Mouse (Mus musculus) bone marrow, adult 2 months (tissue): ENCODE results near the gene Medag. TPM values are rescaled to one million over a fixed set of nuclear protein-coding genes. Genes with fewer than 3 reads are reported as not detected.

Source experiments
- H3K27ac ChIP-seq: fragments of 200-500 bp; 2 replicates; pipeline ENCODE4 v1.5.1; 2012; ENCODE audit warnings: low read depth, mild to moderate bottlenecking, control low read depth, inconsistent platforms, low read length; ENCODE audit not compliant: control insufficient read depth, poor library complexity, insufficient read depth
- H3K4me1 ChIP-seq: fragments of 200-500 bp; 2 replicates; pipeline ENCODE4 v1.6.1; 2011; ENCODE audit warnings: low read length; ENCODE audit not compliant: control insufficient read depth, insufficient read depth
- H3K4me3 ChIP-seq: fragments of 200-500 bp; replicated peaks from 2 replicates; pipeline ENCODE3; 2011; ENCODE audit warnings: mild to moderate bottlenecking, low read depth, low read length, control low read depth; ENCODE audit not compliant: control insufficient read depth
- CTCF ChIP-seq: fragments of 200-500 bp; IDR thresholded peaks from 2 replicates; pipeline ENCODE4 v1.5.1; 2011; ENCODE audit warnings: low read length, control low read depth; ENCODE audit not compliant: control insufficient read depth, insufficient read depth
- POLR2A ChIP-seq: fragments of 200-500 bp; IDR thresholded peaks from 2 replicates; pipeline ENCODE4 v1.6.1; 2011; ENCODE audit warnings: low read depth, mild to moderate bottlenecking, control low read depth, low read length, borderline replicate concordance; ENCODE audit not compliant: control insufficient read depth
- WGBS: fragments of 180-500 bp; shearing (Covaris S2); methylation state at CpG from one replicate; pipeline ENCODE4 v1.1.7; 2018; 5-methylcytosine and 5-hydroxymethylcytosine counted together
- polyA plus RNA-seq: library from polyadenylated mRNA; stranded (reverse); fragments of >200 nt; gene quantifications from 2 replicates; pipeline ENCODE4 v1.2.4, GENCODE M21; 2011; ENCODE audit warnings: low replicate concordance; ENCODE audit not compliant: missing spikeins, insufficient read depth, insufficient read length

The Medag gene
- 1.9 TPM in 1 of 2 replicates, not detected in the other for polyA plus RNA-seq

- H3K4me1 ChIP-seq = peaks cover 1% of the 10 kb centered on the region; the same call in 1 of the 2 replicates
- H3K4me3 ChIP-seq = no peak within 1 kb of the TSS
- no peak within 1 kb of the TSS for H3K27ac ChIP-seq
- no peak for TF ChIP-seq CTCF
- TF ChIP-seq POLR2A = no peak
- 33% methylated on average over 38 of the region's 38 CpGs for WGBS
Observed at GRCm38 (mm10) chr5:149411509-149412193, at the start of gene Medag. Medag (plus strand) TSS chr5:149411749.

DNA sequence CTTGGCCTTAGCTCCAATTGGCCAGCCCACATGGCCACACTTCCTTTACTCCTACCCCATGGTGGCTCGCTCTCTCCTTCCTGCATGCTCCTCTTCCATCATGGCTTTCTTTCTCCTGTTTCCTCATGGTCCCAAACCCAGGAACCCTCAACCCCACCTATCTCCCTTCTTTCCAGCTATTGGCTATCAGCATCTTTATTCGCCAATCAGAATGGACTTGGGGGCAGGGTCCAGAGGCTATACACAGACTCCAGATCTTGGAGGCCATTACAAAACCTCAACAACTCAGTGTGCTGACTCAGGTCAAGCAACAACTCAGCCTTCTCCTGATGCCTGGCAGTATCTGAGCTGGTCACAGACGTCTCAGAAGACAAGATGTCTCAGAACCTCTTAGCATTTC is 48.9 kb upstream of the Medag start:
- WGBS = 74% methylated on average over 3 of the region's 3 CpGs
- TF ChIP-seq CTCF = no peak
- no peak for TF ChIP-seq POLR2A
- no peak overlapping the region for H3K27ac ChIP-seq
- no peaks in the 10 kb centered on the region for H3K4me1 ChIP-seq
- no peak overlapping the region for H3K4me3 ChIP-seq

DNA sequence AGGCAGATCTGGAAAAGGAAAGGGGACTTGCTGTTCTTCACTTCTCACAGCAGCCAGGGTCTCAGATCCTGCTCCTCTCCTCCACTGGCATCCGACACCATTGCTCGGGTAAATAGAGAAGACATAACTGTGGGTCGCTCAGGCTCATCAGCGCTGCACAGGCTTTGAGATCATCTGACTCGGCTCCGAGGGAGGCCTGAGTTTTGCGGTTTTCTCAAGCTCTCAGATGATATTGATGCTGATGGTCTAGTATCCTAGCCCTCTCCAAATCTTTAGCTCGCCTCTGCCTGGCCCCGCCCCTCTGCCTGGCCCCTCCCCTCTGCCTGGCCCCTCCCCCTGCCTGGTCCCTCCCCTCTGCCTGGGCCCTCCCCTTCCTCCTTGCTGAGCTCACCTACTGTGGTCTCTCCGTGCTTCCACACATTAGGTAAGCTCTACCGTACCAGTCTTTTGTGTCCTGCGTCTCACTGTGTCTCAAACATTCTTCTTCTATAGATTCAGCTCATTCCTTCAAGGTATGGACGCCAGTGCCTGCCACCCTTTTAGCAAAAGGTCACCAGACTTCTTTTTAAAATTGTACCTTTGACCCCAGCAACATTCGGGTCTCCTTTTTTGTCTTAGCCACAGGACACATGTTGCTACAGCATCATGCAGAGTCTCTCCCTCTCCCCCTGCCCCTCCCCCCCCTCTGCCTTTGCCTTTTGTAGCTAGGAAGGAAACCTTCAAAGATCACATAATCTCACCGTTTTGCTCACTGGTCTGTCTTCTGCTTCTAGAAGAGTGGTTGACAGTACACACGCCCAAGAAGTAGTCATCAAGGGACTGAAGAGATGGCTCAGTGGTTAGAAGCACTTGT is 47.4 kb upstream of the Medag start:
- H3K4me1 ChIP-seq = no peaks in the 10 kb centered on the region; the same call in 1 of the 2 replicates
- WGBS = 67% methylated on average over 16 of the region's 16 CpGs
- H3K27ac ChIP-seq = no peak overlapping the region
- H3K4me3 ChIP-seq = no peak overlapping the region
- no peak for TF ChIP-seq CTCF
- no peak for TF ChIP-seq POLR2A

DNA sequence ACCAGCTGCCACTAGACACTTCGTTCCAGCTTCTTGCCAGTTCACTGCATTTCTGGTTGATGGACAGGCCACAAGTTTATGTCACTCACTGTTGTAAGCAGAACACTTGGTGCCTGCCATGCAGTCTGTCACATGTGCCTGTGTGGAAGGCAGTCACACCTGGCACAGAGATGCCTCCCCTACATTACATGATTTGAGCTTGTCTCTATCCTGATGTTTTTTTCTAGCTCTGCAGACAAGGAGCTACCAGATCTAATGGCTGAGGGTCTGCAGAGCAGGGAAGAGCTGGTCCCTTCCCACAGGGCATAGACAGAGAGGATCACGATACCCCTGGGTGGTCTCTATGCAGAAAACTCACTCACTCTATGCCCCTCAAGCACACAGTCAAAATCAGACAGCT is 44.5 kb upstream of the Medag start:
- TF ChIP-seq POLR2A = no peak
- Histone ChIP-seq H3K4me3 (no peak overlapping the region), H3K27ac (no peak overlapping the region), H3K4me1 (no peaks in the 10 kb centered on the region; the same call in 1 of the 2 replicates)
- 77% methylated on average over 2 of the region's 2 CpGs for WGBS

DNA sequence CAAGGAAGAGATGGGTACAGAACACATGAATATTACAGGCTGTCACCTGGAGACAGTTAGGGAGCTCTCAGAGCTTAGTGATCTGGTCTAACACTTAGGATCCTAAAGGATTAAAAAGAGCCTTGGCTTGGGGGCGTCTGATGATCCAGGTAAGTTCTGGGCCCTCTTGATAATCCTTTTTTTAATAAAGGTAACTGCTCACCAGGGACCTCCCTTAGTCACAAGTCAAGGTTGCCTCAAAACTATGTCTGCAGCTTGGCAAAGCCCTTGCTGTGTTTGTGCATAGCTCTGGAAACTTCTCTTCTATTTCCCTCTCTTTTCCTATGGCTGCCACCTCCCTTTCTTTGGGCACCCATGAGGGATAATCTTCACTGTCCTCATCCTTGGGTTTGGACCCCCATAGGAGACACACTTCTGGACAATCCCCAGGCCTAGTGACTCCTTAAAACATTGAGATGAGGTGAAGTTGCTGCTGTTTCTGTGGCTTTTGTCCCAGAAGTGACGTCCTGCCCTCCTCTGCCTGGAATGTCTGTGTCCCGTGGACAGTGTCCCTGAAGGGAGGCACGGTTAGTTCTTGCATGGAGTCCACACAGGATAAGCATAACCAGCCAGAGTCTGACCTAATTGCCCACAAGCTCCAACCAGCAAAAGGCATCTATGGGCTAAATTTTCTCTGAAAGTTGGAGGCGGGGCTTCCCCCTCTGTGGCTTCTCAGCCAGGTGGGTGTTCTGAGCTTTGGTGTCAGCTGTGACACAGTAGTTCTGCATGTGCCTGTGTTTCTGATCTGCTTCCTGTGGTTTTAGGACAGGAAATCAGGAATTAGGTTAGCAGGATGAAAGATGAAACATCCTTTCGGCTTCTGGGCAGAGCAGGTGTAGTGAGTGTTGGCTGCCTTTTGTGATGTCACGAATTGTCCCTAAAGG is 43.7 kb upstream of the Medag start:
- no peaks in the 10 kb centered on the region; the same call in 1 of the 2 replicates for H3K4me1 ChIP-seq
- 24% methylated on average over 7 of the region's 7 CpGs for WGBS
- no peak overlapping the region for H3K4me3 ChIP-seq
- TF ChIP-seq CTCF (no peak), POLR2A (no peak)
- no peak overlapping the region for H3K27ac ChIP-seq

GRCm38 (mm10) chr5:149368575-149369312 is 42.8 kb upstream of the Medag start:
- 71% methylated on average over 12 of the region's 12 CpGs for WGBS
- H3K4me3 ChIP-seq = no peak overlapping the region
- H3K4me1 ChIP-seq = no peaks in the 10 kb centered on the region; the same call in 1 of the 2 replicates
- H3K27ac ChIP-seq = no peak overlapping the region
- TF ChIP-seq CTCF = no peak
- no peak for TF ChIP-seq POLR2A

- Histone ChIP-seq H3K27ac (no peak overlapping the region), H3K4me3 (no peak overlapping the region), H3K4me1 (no peaks in the 10 kb centered on the region; the same call in 1 of the 2 replicates)
- WGBS = 82% methylated on average over 21 of the region's 21 CpGs
- TF ChIP-seq CTCF = no peak
- TF ChIP-seq POLR2A = no peak
Observed at GRCm38 (mm10) chr5:149369373-149370035, 42.0 kb upstream of the Medag start.
